Mouse (Mus musculus) stomach, embryonic 14.5 days (tissue): ENCODE measurements at regions not wholly inside any gene's neighbourhood (a gene's known extent, or its start where the extent isn't known, plus 50 kb on each side); places are given as distances from the start of the nearest gene placed in this dataset.

Source experiments
- ATAC-seq: fragments of 200-750 bp; cut with Nextera tagmentation; 2 replicates; pipeline ENCODE4 v1.8.0; 2017; ENCODE audit warnings: low read depth, moderate TSS enrichment; ENCODE audit not compliant: insufficient number of reproducible peaks, insufficient read depth, low FRiP score
- H3K27ac ChIP-seq: fragments of 300-500 bp; sonication (generic); 2 replicates; pipeline ENCODE4 v1.5.1; 2014; ENCODE audit warnings: mild to moderate bottlenecking, low read length, moderate library complexity, mixed read lengths
- H3K27me3 ChIP-seq: fragments of 300-500 bp; sonication (generic); 2 replicates; pipeline ENCODE4 v1.6.1; 2014; ENCODE audit warnings: low read length, control low read depth, mixed read lengths; ENCODE audit not compliant: control insufficient read depth, insufficient read depth
- H3K36me3 ChIP-seq: fragments of 300-500 bp; sonication (generic); 2 replicates; pipeline ENCODE4 v1.6.1; 2014; ENCODE audit warnings: mild to moderate bottlenecking, control low read depth, low read length, moderate library complexity, mixed read lengths; ENCODE audit not compliant: control insufficient read depth, insufficient read depth
- H3K4me1 ChIP-seq: fragments of 300-500 bp; sonication (generic); 2 replicates; pipeline ENCODE4 v1.6.1; 2014; ENCODE audit warnings: low read length, control low read depth, mixed read lengths; ENCODE audit not compliant: control insufficient read depth, insufficient read depth
- H3K4me2 ChIP-seq: fragments of 300-500 bp; sonication (generic); replicated peaks from 2 replicates; pipeline ENCODE4 v1.6.1; 2014; ENCODE audit warnings: low read depth, low read length, control low read depth
- H3K4me3 ChIP-seq: fragments of 300-500 bp; sonication (generic); 2 replicates; pipeline ENCODE4 v1.5.1; 2014; ENCODE audit warnings: low read depth, low read length, control low read depth
- H3K9ac ChIP-seq: fragments of 300-500 bp; sonication (generic); replicated peaks from 2 replicates; pipeline ENCODE4 v1.6.1; 2014; ENCODE audit warnings: low read depth, mild to moderate bottlenecking, control low read depth, low read length, moderate library complexity, mixed read lengths
- H3K9me3 ChIP-seq: fragments of 300-500 bp; sonication (generic); 2 replicates; pipeline ENCODE4 v1.6.1; 2016; ENCODE audit warnings: low read depth, low read length, control low read depth; ENCODE audit not compliant: control insufficient read depth
- WGBS: fragments of 180-500 bp; shearing (Covaris S2); extraction: QIAGEN DNeasy Blood & Tissue Kit; methylation state at CpG from one replicate; pipeline ENCODE4 v1.1.7; 2014; 5-methylcytosine and 5-hydroxymethylcytosine counted together

GRCm38 (mm10) chr8:79488861-79489260, 89.5 kb upstream of the Smad1 start:
- no peak for ATAC-seq
- Histone ChIP-seq H3K4me3 (no peak overlapping the region), H3K27me3 (no peaks in the 10 kb centered on the region), H3K9ac (no peak overlapping the region), H3K4me1 (no peaks in the 10 kb centered on the region), H3K4me2 (no peak overlapping the region), H3K9me3 (no peaks in the 10 kb centered on the region), H3K36me3 (no peaks in the 10 kb centered on the region), H3K27ac (no peak overlapping the region)
- 81% methylated on average over 2 of the region's 2 CpGs for WGBS

GRCm38 (mm10) chr8:79487597-79487996, 88.3 kb upstream of the Smad1 start:
- no peak overlapping the region for H3K4me3 ChIP-seq
- H3K4me1 ChIP-seq, result no peaks in the 10 kb centered on the region
- no peaks in the 10 kb centered on the region for H3K36me3 ChIP-seq
- H3K27me3 ChIP-seq, result no peaks in the 10 kb centered on the region
- no peaks in the 10 kb centered on the region for H3K9me3 ChIP-seq
- no peak overlapping the region for H3K9ac ChIP-seq
- WGBS, result 79% methylated on average over 6 of the region's 6 CpGs
- H3K4me2 ChIP-seq, result no peak overlapping the region
- H3K27ac ChIP-seq, result no peak overlapping the region
- ATAC-seq, result no peak

GRCm38 (mm10) chr8:79479326-79479725, 80.0 kb upstream of the Smad1 start:
- Histone ChIP-seq H3K9ac (no peak overlapping the region), H3K4me2 (no peak overlapping the region), H3K27me3 (no peaks in the 10 kb centered on the region), H3K36me3 (no peaks in the 10 kb centered on the region), H3K9me3 (no peaks in the 10 kb centered on the region), H3K4me1 (no peaks in the 10 kb centered on the region), H3K27ac (no peak overlapping the region), H3K4me3 (no peak overlapping the region)
- WGBS, result 89% methylated on average over 8 of the region's 8 CpGs
- ATAC-seq, result no peak

GRCm38 (mm10) chr8:79476012-79476411, 76.7 kb upstream of the Smad1 start:
- 85% methylated on average over 5 of the region's 5 CpGs for WGBS
- H3K4me1 ChIP-seq, result no peaks in the 10 kb centered on the region
- no peak overlapping the region for H3K27ac ChIP-seq
- H3K4me3 ChIP-seq, result no peak overlapping the region
- ATAC-seq, result no peak
- H3K9ac ChIP-seq, result no peak overlapping the region
- H3K4me2 ChIP-seq, result no peak overlapping the region
- H3K36me3 ChIP-seq, result no peaks in the 10 kb centered on the region
- H3K9me3 ChIP-seq, result no peaks in the 10 kb centered on the region
- H3K27me3 ChIP-seq, result no peaks in the 10 kb centered on the region

- Histone ChIP-seq H3K27me3 (no peaks in the 10 kb centered on the region), H3K27ac (no peak overlapping the region), H3K36me3 (no peaks in the 10 kb centered on the region), H3K4me3 (no peak overlapping the region), H3K4me2 (no peak overlapping the region), H3K4me1 (no peaks in the 10 kb centered on the region), H3K9me3 (no peaks in the 10 kb centered on the region), H3K9ac (no peak overlapping the region)
- WGBS, result 68% methylated on average over 8 of the region's 8 CpGs
- ATAC-seq, result no peak
Measured at GRCm38 (mm10) chr8:79474679-79475078, 75.4 kb upstream of the Smad1 start.

GRCm38 (mm10) chr8:79452101-79452500, 52.8 kb upstream of the Smad1 start:
- Histone ChIP-seq H3K27me3 (no peaks in the 10 kb centered on the region), H3K9ac (no peak overlapping the region), H3K9me3 (no peaks in the 10 kb centered on the region), H3K4me2 (no peak overlapping the region), H3K4me3 (no peak overlapping the region), H3K4me1 (no peaks in the 10 kb centered on the region), H3K36me3 (no peaks in the 10 kb centered on the region), H3K27ac (no peak overlapping the region)
- no peak for ATAC-seq

- no peak overlapping the region for H3K4me2 ChIP-seq
- no peak overlapping the region for H3K4me3 ChIP-seq
- no peaks in the 10 kb centered on the region for H3K4me1 ChIP-seq
- no peak for ATAC-seq
- H3K27me3 ChIP-seq, result no peaks in the 10 kb centered on the region
- H3K36me3 ChIP-seq, result no peaks in the 10 kb centered on the region
- H3K9ac ChIP-seq, result no peak overlapping the region
- WGBS, result 82% methylated on average over 3 of the region's 3 CpGs
- no peak overlapping the region for H3K27ac ChIP-seq
- H3K9me3 ChIP-seq, result no peaks in the 10 kb centered on the region
Measured at GRCm38 (mm10) chr8:79449453-79449852, 50.1 kb upstream of the Smad1 start.
